Mouse (Mus musculus): ENCODE data around the gene Cdh3. TPM values are rescaled to one million over a fixed set of nuclear protein-coding genes. Genes with fewer than 3 reads are reported as not detected.

Cdh3 gene
- polyA plus RNA-seq (2012; rRNA removed), result 5.0 and 5.5 TPM in 2 replicates

DNA sequence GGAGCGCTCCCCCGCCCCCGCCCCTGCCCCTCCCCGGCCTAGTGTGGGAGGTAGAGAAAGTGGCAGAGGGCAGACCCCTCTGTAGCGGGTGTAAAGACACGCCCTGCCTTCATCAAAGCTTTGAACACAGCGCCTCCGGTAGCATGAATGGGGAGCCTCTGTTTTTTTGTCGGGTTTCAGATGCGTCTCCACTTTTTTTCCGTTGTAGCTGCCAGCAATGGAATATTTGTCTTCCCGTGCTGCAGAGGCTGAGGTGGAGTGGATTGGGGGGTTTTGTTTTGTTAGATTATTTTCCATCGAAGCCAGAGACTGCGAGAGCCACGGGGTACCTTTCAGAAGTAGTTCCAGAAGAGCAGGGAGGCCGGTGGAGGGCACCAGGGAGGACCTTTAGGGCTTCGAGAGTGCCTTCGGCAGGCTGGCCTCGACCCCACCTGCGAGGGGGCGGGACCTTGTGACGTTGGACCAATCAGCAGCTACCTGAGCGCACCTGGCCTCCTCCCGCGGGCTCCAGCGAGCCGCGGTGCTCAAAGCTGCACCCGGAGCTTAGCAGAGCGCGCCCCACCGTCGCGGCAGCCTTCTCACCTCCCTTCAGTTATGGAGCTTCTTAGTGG lies at the start of gene Cdh3:
Gene Cdh3, plus strand, starts transcription at position 527 of the 611 bp plus-strand sequence.
- Histone ChIP-seq H3K36me3 (ENCODE audit: control insufficient read depth, insufficient read depth, low read length) (no peaks in the 10 kb centered on the region), H3K4me1 (ENCODE audit: control insufficient read depth, insufficient read depth, low read length) (no peaks in the 10 kb centered on the region), H3K27ac (ENCODE audit: insufficient read depth, low read depth, low read length) (0 out of 2 replicates have a peak within 1 kb of the TSS, but pooled peaks have one; percentile 27), H3K4me3 (ENCODE audit: insufficient read depth, low read depth, low read length) (peak within 1 kb of the TSS; percentile 38), H3K27me3 (replicated peaks; ENCODE audit: control insufficient read depth, insufficient read depth, low read length) (no peaks in the 10 kb centered on the region)
- WGBS, result 2% methylated on average over 34 of the region's 34 CpGs
- peak; percentile 86 for DNase-seq
- no peak for TF ChIP-seq CTCF (conservative IDR thresholded peaks at IDR 0.05; ENCODE audit: insufficient read depth, insufficient read length, low read depth, low read length)
- no peak for TF ChIP-seq POLR2A (IDR thresholded peaks at IDR 0.05; ENCODE audit: low read depth, low read length)

DNA sequence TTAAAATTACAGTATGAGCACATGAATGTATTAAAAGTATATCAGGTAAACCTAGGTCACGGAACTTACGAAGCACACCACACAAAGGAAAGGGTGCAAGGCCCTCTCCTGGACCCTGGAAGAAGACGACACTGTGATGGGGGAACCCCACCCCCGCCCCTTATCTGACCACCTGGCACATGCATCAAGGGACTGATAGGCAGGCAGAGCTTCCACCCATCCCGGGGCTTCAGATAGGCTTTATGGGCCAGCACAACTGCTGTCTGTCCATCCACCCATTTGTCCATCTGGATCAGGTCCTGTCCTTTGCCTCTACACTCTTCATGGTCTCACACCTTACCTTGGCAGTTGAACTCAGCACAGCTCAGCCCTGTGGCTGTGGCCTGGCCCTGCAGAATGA lies 48.6 kb upstream of the Cdh3 start:
- no peak overlapping the region for H3K4me3 ChIP-seq (ENCODE audit: insufficient read depth, low read depth, low read length)
- DNase-seq, result no peak
- H3K27me3 ChIP-seq (replicated peaks; ENCODE audit: control insufficient read depth, insufficient read depth, low read length), result no peaks in the 10 kb centered on the region
- H3K36me3 ChIP-seq (ENCODE audit: control insufficient read depth, insufficient read depth, low read length), result no peaks in the 10 kb centered on the region
- no peak overlapping the region for H3K27ac ChIP-seq (ENCODE audit: insufficient read depth, low read depth, low read length)
- H3K4me1 ChIP-seq (ENCODE audit: control insufficient read depth, insufficient read depth, low read length), result no peaks in the 10 kb centered on the region
- TF ChIP-seq CTCF (conservative IDR thresholded peaks at IDR 0.05; ENCODE audit: insufficient read depth, insufficient read length, low read depth, low read length), result no peak
- TF ChIP-seq POLR2A (IDR thresholded peaks at IDR 0.05; ENCODE audit: low read depth, low read length), result no peak
- 78% methylated on average over 5 of the region's 5 CpGs for WGBS

DNA sequence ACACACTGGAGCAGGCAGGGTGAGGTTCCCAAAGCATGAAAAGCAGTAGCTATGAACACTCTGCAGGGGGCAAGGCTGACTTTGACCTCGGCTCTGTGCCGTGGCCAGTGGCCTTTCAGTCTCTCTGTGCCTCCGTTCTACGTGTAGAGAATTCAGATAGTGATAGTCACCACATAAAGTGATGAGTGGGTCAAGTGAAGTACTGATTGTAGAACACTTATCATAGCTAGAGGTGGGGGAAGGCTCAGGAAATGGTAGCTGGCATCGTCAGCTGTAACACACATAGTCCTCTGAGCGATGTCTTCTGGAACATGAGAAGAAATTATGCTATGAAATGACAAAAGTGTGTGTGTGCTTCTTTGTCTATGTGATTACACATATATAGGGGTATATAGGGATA lies 46.9 kb upstream of the Cdh3 start:
- 75% methylated on average over 6 of the region's 6 CpGs for WGBS
- no peak overlapping the region for H3K4me3 ChIP-seq (ENCODE audit: insufficient read depth, low read depth, low read length)
- H3K27me3 ChIP-seq (replicated peaks; ENCODE audit: control insufficient read depth, insufficient read depth, low read length), result no peaks in the 10 kb centered on the region; the same call in 1 of the 2 replicates
- H3K4me1 ChIP-seq (ENCODE audit: control insufficient read depth, insufficient read depth, low read length), result no peaks in the 10 kb centered on the region
- no peak for DNase-seq
- no peaks in the 10 kb centered on the region for H3K36me3 ChIP-seq (ENCODE audit: control insufficient read depth, insufficient read depth, low read length)
- TF ChIP-seq POLR2A (IDR thresholded peaks at IDR 0.05; ENCODE audit: low read depth, low read length) (no peak), CTCF (conservative IDR thresholded peaks at IDR 0.05; ENCODE audit: insufficient read depth, insufficient read length, low read depth, low read length) (no peak)
- no peak overlapping the region for H3K27ac ChIP-seq (ENCODE audit: insufficient read depth, low read depth, low read length)

DNA sequence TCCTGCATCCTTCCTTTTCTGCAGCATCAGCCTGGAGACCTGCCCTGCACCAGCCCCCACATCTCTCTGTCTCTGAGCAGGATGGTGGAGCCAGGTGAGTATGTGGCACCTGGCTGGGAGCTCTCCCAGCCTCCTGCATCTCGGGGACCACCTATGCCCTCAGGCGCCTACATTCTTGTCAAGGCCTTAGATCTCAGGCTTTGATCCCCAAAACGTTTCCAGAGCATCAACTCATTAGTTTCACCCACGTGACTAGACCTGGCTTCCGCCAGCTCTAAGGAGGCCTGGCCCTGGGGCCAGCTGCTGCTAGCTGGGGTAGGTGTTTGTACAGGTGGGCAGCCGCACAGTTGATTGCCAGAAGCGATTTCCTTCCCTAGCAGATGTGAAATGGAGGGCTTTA lies 41.2 kb upstream of the Cdh3 start:
- no peak overlapping the region for H3K4me3 ChIP-seq (ENCODE audit: insufficient read depth, low read depth, low read length)
- H3K27ac ChIP-seq (ENCODE audit: insufficient read depth, low read depth, low read length), result no peak overlapping the region
- H3K4me1 ChIP-seq (ENCODE audit: control insufficient read depth, insufficient read depth, low read length), result no peaks in the 10 kb centered on the region
- WGBS, result 61% methylated on average over 7 of the region's 7 CpGs
- no peaks in the 10 kb centered on the region; the same call in 1 of the 2 replicates for H3K27me3 ChIP-seq (replicated peaks; ENCODE audit: control insufficient read depth, insufficient read depth, low read length)
- no peaks in the 10 kb centered on the region for H3K36me3 ChIP-seq (ENCODE audit: control insufficient read depth, insufficient read depth, low read length)
- TF ChIP-seq CTCF (conservative IDR thresholded peaks at IDR 0.05; ENCODE audit: insufficient read depth, insufficient read length, low read depth, low read length), result no peak
- no peak for TF ChIP-seq POLR2A (IDR thresholded peaks at IDR 0.05; ENCODE audit: low read depth, low read length)
- DNase-seq, result no peak

DNA sequence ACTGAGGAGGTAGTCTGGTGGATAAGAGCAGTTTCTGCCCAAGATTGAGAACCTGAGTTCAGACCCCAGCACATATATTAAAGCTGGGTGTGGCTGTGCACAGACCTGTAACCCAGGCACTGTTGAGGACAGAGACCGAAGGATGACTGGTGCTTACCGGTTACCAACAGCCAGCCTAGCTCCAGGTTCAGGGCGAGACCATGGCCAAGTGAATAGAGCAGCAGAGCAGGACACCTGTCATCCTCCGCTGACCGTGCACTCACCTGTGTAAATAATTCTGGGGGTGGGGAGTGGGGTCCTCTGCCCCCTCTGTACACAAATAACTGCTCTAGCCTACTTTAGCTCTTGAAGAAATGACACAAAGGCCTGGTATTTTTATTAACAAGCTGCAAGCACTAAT lies 36.7 kb upstream of the Cdh3 start:
- Histone ChIP-seq H3K4me3 (ENCODE audit: insufficient read depth, low read depth, low read length) (no peak overlapping the region), H3K4me1 (ENCODE audit: control insufficient read depth, insufficient read depth, low read length) (no peaks in the 10 kb centered on the region), H3K27ac (ENCODE audit: insufficient read depth, low read depth, low read length) (no peak overlapping the region), H3K36me3 (ENCODE audit: control insufficient read depth, insufficient read depth, low read length) (no peaks in the 10 kb centered on the region), H3K27me3 (replicated peaks; ENCODE audit: control insufficient read depth, insufficient read depth, low read length) (no peaks in the 10 kb centered on the region; the same call in 1 of the 2 replicates)
- TF ChIP-seq POLR2A (IDR thresholded peaks at IDR 0.05; ENCODE audit: low read depth, low read length) (no peak), CTCF (conservative IDR thresholded peaks at IDR 0.05; ENCODE audit: insufficient read depth, insufficient read length, low read depth, low read length) (no peak)
- 75% methylated on average over 5 of the region's 5 CpGs for WGBS
- no peak for DNase-seq

DNA sequence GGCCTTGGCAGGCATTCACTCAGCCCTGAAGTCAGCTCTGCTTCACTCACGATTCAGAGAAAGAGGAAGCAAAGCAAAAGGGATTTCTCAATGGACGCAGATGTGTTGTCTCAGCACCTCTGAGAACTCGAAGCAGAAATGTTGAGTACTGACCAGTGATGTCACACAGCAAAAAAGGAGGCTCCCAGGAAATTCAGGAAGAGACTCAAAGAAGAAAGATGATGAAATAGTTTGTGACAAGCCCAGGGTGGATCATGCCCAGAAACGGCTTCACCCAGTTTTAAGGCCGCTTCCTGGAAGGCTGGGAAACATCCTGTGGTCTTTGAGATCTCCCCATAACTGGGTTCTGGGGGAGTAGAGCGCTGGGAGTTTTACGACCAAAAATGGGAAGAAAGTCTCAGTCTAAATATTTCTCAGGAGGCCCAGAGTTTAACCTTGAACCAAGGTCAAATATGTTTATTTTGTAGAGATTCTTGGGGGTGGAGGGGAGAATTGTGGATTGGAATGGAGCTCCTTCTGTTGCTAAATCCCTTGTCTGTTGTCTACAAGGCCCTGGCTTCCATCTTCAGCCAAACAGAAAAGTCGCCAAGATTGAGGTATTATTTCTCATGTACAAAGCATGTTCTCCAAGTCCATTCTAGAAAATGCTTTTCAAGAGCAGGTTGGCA lies 10.5 kb upstream of the Cdh3 start, which contains the start of gene 6030452D12Rik:
Gene 6030452D12Rik, plus strand, starts transcription at position 505 of the 668 bp plus-strand sequence.
- DNase-seq, result peak; percentile 13
- Histone ChIP-seq H3K4me1 (ENCODE audit: control insufficient read depth, insufficient read depth, low read length) (no peaks in the 10 kb centered on the region), H3K36me3 (ENCODE audit: control insufficient read depth, insufficient read depth, low read length) (no peaks in the 10 kb centered on the region), H3K27me3 (replicated peaks; ENCODE audit: control insufficient read depth, insufficient read depth, low read length) (no peaks in the 10 kb centered on the region), H3K27ac (ENCODE audit: insufficient read depth, low read depth, low read length) (no peak within 1 kb of the TSS), H3K4me3 (ENCODE audit: insufficient read depth, low read depth, low read length) (no peak within 1 kb of the TSS)
- TF ChIP-seq CTCF (conservative IDR thresholded peaks at IDR 0.05; ENCODE audit: insufficient read depth, insufficient read length, low read depth, low read length), result no peak
- TF ChIP-seq POLR2A (IDR thresholded peaks at IDR 0.05; ENCODE audit: low read depth, low read length), result no peak
- whole genome bisulfite sequencing, result 54% methylated on average over 8 of the region's 8 CpGs

DNA sequence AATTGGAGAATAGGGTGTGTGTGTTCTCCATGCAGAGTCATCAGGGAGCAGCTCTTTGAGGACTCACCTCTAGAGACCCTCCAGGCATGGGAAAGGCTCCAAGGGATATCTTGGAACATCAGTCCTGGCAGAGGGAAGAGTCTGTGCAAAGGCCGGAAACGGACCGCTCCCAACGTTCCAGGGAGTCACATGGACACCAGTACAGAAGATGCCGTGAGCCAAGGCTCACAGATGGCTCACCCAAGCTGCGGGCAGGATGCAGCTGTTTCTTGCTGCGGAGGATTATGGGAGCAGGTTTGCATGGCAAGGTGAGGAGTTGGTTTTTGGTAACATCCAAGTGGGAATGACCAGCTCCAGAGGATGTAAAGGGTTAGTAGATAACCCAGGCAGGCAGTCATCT lies 6.5 kb upstream of the Cdh3 start:
- no peak overlapping the region for H3K4me3 ChIP-seq (ENCODE audit: insufficient read depth, low read depth, low read length)
- no peak for DNase-seq
- no peak overlapping the region for H3K27ac ChIP-seq (ENCODE audit: insufficient read depth, low read depth, low read length)
- WGBS, result 86% methylated on average over 7 of the region's 7 CpGs
- no peaks in the 10 kb centered on the region for H3K4me1 ChIP-seq (ENCODE audit: control insufficient read depth, insufficient read depth, low read length)
- no peaks in the 10 kb centered on the region for H3K36me3 ChIP-seq (ENCODE audit: control insufficient read depth, insufficient read depth, low read length)
- H3K27me3 ChIP-seq (replicated peaks; ENCODE audit: control insufficient read depth, insufficient read depth, low read length), result no peaks in the 10 kb centered on the region
- no peak for TF ChIP-seq POLR2A (IDR thresholded peaks at IDR 0.05; ENCODE audit: low read depth, low read length)
- no peak for TF ChIP-seq CTCF (conservative IDR thresholded peaks at IDR 0.05; ENCODE audit: insufficient read depth, insufficient read length, low read depth, low read length)

All from kidney, adult 2 months (tissue).